Mouse (Mus musculus) brain, embryonic 14.5 days (tissue): ENCODE measurements around the gene Cd47.

Experiments
- CTCF ChIP-seq: fragments of 200-500 bp; IDR thresholded peaks from 2 replicates; pipeline ENCODE4 v1.5.1; 2012; ENCODE audit warnings: inconsistent platforms, mild to moderate bottlenecking, moderate library complexity, borderline replicate concordance; ENCODE audit not compliant: insufficient read depth, insufficient read length; ENCODE audit errors: extremely low read depth
- POLR2A ChIP-seq: fragments of 200-500 bp; IDR thresholded peaks from 2 replicates; pipeline ENCODE4 v1.6.1; 2012; ENCODE audit warnings: mild to moderate bottlenecking, inconsistent platforms, borderline replicate concordance; ENCODE audit not compliant: poor library complexity, insufficient read depth, insufficient read length, severe bottlenecking; ENCODE audit errors: extremely low read depth

DNA sequence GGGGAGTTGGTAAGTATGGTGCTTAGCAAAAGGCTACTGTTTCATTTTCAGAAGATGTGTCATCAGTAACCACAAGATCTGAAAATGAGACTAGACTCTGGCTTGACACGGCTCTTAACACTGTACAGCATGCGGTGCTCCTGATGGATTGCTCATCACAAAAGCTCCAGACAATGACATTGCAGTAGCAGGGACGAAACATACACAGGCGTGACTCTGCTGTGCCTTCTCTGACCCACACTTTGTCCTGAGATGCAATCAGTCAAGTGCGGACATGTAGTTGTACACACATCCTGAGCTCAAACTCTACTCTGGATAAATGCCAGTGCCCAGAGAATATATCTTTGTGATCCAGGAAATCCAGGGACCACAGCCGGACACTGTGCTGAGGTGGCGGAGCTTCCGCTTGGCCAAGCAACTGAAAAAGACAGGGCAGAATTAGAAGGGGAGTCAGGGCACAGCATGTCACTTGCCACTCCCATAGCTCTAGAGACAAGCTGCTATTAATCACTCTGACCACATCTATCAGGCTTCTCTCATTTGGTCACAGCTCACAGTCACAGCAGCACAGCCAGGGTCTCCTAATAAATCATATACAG is 151.7 kb downstream of the Cd47 start:
- TF ChIP-seq CTCF: no peak
- TF ChIP-seq POLR2A: no peak
